Mouse (Mus musculus) central nervous system, embryonic 14 days (tissue): Measurements from ENCODE around the gene Ppp1r26. TPM values are rescaled to one million over a fixed set of nuclear protein-coding genes. Genes with fewer than 3 reads are reported as not detected.

Experiments
- polyA plus RNA-seq: library from polyadenylated mRNA; depleted of rRNA; stranded (reverse); fragments of >200 nt; gene quantifications from 2 replicates; pipeline ENCODE4 v1.2.3, GENCODE M21; 2012; rRNA removed

Ppp1r26 gene
- 16.9 and 18.0 TPM in 2 replicates for polyA plus RNA-seq

GRCm38 (mm10) chr2:28446515-28447314 lies at the start of gene Ppp1r26:
Ppp1r26 (plus strand) TSS chr2:28446800.

GRCm38 (mm10) chr2:28465836-28466518 lies 19.4 kb downstream of the Ppp1r26 start, which contains the start of gene 1700007K13Rik:
1700007K13Rik (minus strand) TSS chr2:28466332.

GRCm38 (mm10) chr2:28467860-28468485 lies 21.4 kb downstream of the Ppp1r26 start, which contains the start of gene Mrps2:
Mrps2 (plus strand) TSS chr2:28468066.

GRCm38 (mm10) chr2:28496671-28497070 lies 50.1 kb downstream of the Ppp1r26 start, which contains the start of gene Gbgt1:
Gbgt1 (plus strand) TSS chr2:28496891.

Other genes starting within 250 kb of the Ppp1r26 start
- 1.5 and 2.2 TPM in 2 replicates for gene 1700007K13Rik, start 19.5 kb downstream of the Ppp1r26 start, polyA plus RNA-seq
- gene Mrps2, start 21.3 kb downstream of the Ppp1r26 start, polyA plus RNA-seq = 49.6 and 51.9 TPM in 2 replicates
- 1.2 and 1.9 TPM in 2 replicates for gene Gbgt1, start 50.1 kb downstream of the Ppp1r26 start, polyA plus RNA-seq
- 0.28 and 0.93 TPM in 2 replicates for gene Gm10134, start 59.3 kb downstream of the Ppp1r26 start, polyA plus RNA-seq
- gene Ralgds, start 66.3 kb downstream of the Ppp1r26 start, polyA plus RNA-seq = 166 TPM in 2 replicates
- gene Cel, start 116.6 kb downstream of the Ppp1r26 start, polyA plus RNA-seq = 0.05 and 0.06 TPM in 2 replicates
- gene Gtf3c5, start 137.0 kb downstream of the Ppp1r26 start, polyA plus RNA-seq = 48.4 and 52.5 TPM in 2 replicates
- gene Gfi1b, start 175.2 kb downstream of the Ppp1r26 start, polyA plus RNA-seq = 0.12 and 0.18 TPM in 2 replicates
- gene Tsc1, start 194.4 kb downstream of the Ppp1r26 start, polyA plus RNA-seq = 31.2 and 34.3 TPM in 2 replicates